Mouse (Mus musculus) liver, embryonic 13.5 days (tissue): ENCODE results near the gene Ivd. TPM values are rescaled to one million over a fixed set of nuclear protein-coding genes. Genes with fewer than 3 reads are reported as not detected.

Experiments used
- polyA plus RNA-seq: library from polyadenylated mRNA; unstranded; fragments of >200 nt; fragmentation: Nextera tagmentation; extraction: Ambion mirVana; gene quantifications from 2 replicates; pipeline ENCODE4 v1.2.1, GENCODE M21; 2015

Gene Ivd
- polyA plus RNA-seq, 1 experiment from 2014 or later: 26.4 TPM

Other genes with a start within 250 kb of the Ivd start
- gene Pak6, start 198.7 kb upstream of the Ivd start, polyA plus RNA-seq: 0.65 and 1.0 TPM in 2 replicates
- not detected in 2 replicates for gene Ankrd63, start 158.0 kb upstream of the Ivd start, polyA plus RNA-seq
- gene Plcb2, start 133.5 kb upstream of the Ivd start, polyA plus RNA-seq: 1.6 and 1.7 TPM in 2 replicates
- 18.4 and 19.1 TPM in 2 replicates for gene Inafm2, start 116.2 kb upstream of the Ivd start, polyA plus RNA-seq
- gene Ccdc9b, start 99.3 kb upstream of the Ivd start, polyA plus RNA-seq: 0.20 and 0.23 TPM in 2 replicates
- gene Phgr1, start 89.2 kb upstream of the Ivd start, polyA plus RNA-seq: not detected in 2 replicates
- gene Disp2, start 82.2 kb upstream of the Ivd start, polyA plus RNA-seq: 0.24 and 0.31 TPM in 2 replicates
- gene Knstrn, start 48.0 kb upstream of the Ivd start, polyA plus RNA-seq: 91.9 and 101 TPM in 2 replicates
- gene Bahd1, start 38.4 kb downstream of the Ivd start, polyA plus RNA-seq: 2.3 and 2.5 TPM in 2 replicates
- gene Chst14, start 64.5 kb downstream of the Ivd start, polyA plus RNA-seq: 5.2 and 5.4 TPM in 2 replicates
- gene Ccdc32, start 167.4 kb downstream of the Ivd start, polyA plus RNA-seq: 16.0 and 19.3 TPM in 2 replicates
- 4.5 and 4.8 TPM in 2 replicates for gene Rpusd2, start 172.8 kb downstream of the Ivd start, polyA plus RNA-seq
- 70.0 and 87.7 TPM in 2 replicates for gene Knl1, start 185.2 kb downstream of the Ivd start, polyA plus RNA-seq